Mouse (Mus musculus) olfactory bulb, adult 2 months (tissue): ENCODE data around the gene Ap5s1.

ENCODE experiments used
- CTCF ChIP-seq: fragments of 200-500 bp; IDR thresholded peaks from 2 replicates; pipeline ENCODE4 v1.5.1; 2012; ENCODE audit warnings: low read depth, mild to moderate bottlenecking, low read length, moderate library complexity; ENCODE audit not compliant: insufficient read depth
- POLR2A ChIP-seq: fragments of 200-500 bp; IDR thresholded peaks from 2 replicates; pipeline ENCODE4 v1.6.1; 2012; ENCODE audit warnings: mild to moderate bottlenecking, low read depth, low read length, moderate library complexity; ENCODE audit not compliant: insufficient read depth

DNA sequence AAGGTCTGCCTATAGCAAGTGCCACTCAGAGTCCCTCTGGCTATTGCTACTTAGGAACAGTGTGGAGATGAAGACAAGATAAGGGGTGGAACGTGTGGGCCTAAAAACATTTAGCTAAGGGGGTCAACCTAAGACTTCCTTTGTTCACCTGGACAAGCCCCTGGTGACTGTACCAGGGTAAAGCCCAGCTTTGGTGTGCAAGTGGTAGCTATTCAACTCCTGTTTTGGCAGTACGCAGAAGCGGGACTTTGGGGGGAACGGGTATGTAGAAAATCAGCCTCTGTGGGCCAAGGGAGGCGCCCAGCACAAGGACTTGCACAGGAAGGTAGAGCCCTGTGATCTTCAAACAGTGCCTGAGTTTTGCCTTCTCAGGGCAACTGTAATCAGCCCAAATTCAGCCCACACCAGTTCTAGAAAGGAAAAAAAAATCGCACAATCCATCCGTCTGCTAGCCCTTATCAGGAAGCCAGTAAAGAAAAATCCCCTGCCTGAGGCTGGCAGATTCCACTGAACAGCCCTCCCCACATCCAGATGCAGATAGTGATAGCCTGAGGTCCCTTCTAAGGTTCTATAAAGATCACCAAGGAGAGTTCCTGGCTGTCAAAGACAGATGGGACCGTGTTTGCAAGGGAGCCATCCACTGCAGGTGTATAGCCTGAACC lies 1.2 kb upstream of the Ap5s1 start:
- TF ChIP-seq CTCF (no peak), POLR2A (no peak)
